Mouse (Mus musculus) testis, adult 2 months (tissue): ENCODE data around the gene Sh3gl1.

ENCODE experiments used
- CTCF ChIP-seq: fragments of 200-500 bp; IDR thresholded peaks from 2 replicates; pipeline ENCODE4 v1.5.1; 2012; ENCODE audit warnings: low read depth, mild to moderate bottlenecking, inconsistent platforms, low read length, moderate library complexity; ENCODE audit not compliant: control insufficient read depth, insufficient read depth, insufficient replicate concordance
- POLR2A ChIP-seq: fragments of 200-500 bp; IDR thresholded peaks from 2 replicates; pipeline ENCODE4 v1.6.1; 2012; ENCODE audit warnings: low read depth, mild to moderate bottlenecking, inconsistent platforms, low read length, moderate library complexity; ENCODE audit not compliant: control insufficient read depth

DNA sequence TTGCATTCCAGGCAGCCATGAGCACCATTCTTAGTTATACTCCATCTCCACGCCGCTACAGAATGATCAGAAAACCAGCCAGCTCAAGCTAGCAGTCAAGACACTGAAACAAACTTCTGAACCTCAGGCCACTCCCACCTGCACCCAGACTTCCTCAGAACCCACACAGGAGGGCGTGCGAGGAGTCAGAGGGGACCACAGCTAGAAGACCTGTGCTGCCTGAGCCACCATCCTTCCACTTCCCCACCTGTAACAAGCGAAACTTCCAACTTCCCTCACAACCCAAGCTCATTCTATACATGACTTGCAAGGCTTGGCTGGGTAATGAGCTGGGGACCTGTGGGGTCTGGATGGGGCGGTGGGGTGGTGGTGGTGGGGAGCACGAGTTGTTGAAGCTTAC lies 3.6 kb downstream of the Sh3gl1 start:
- TF ChIP-seq CTCF (no peak), POLR2A (no peak)
